Mouse (Mus musculus) forebrain, embryonic 11.5 days (tissue): ENCODE measurements around the gene Wdr72. TPM values are rescaled to one million over a fixed set of nuclear protein-coding genes. Genes with fewer than 3 reads are reported as not detected.
A peak's percentile ranks its signal among the peaks of the same experiment; 100 is the strongest.

Experiments
- ATAC-seq: fragments of 200-750 bp; cut with Nextera tagmentation; replicated peaks from 2 replicates; pipeline ENCODE4 v1.8.0; 2017; ENCODE audit warnings: moderate TSS enrichment; ENCODE audit not compliant: low FRiP score
- DNase-seq: peaks from one replicate; pipeline ENCODE4 v3.0.0-alpha.2; 2017; ENCODE audit warnings: low spot score
- H3K27ac ChIP-seq: fragments of 300-500 bp; sonication (generic); 2 replicates; pipeline ENCODE4 v1.5.1; 2014; ENCODE audit warnings: low read depth, low read length
- H3K27me3 ChIP-seq: fragments of 300-500 bp; sonication (generic); 2 replicates; pipeline ENCODE4 v1.6.1; 2014; ENCODE audit warnings: mild to moderate bottlenecking, low read length, mixed read lengths; ENCODE audit not compliant: control insufficient read depth, insufficient read depth
- H3K36me3 ChIP-seq: fragments of 300-500 bp; sonication (generic); 2 replicates; pipeline ENCODE4 v1.6.1; 2014; ENCODE audit warnings: mild to moderate bottlenecking, low read length, moderate library complexity, mixed read lengths; ENCODE audit not compliant: control insufficient read depth, insufficient read depth
- H3K4me1 ChIP-seq: fragments of 300-500 bp; sonication (generic); replicated peaks from 2 replicates; pipeline ENCODE4 v1.6.1; 2014; ENCODE audit warnings: low read length, mixed read lengths; ENCODE audit not compliant: control insufficient read depth, insufficient read depth
- H3K4me2 ChIP-seq: fragments of 300-500 bp; sonication (generic); 2 replicates; pipeline ENCODE4 v1.6.1; 2014; ENCODE audit warnings: low read depth, mild to moderate bottlenecking, low read length, moderate library complexity, mixed read lengths; ENCODE audit not compliant: severe bottlenecking
- H3K4me3 ChIP-seq: fragments of 300-500 bp; sonication (generic); 2 replicates; pipeline ENCODE4 v1.5.1; 2014; ENCODE audit warnings: low read depth, low read length
- H3K9ac ChIP-seq: fragments of 300-500 bp; sonication (generic); 2 replicates; pipeline ENCODE4 v1.6.1; 2014; ENCODE audit warnings: low read length
- H3K9me3 ChIP-seq: fragments of 300-500 bp; sonication (generic); 2 replicates; pipeline ENCODE4 v1.6.1; 2016; ENCODE audit warnings: low read length, mixed read lengths; ENCODE audit not compliant: control insufficient read depth
- WGBS: fragments of 180-500 bp; shearing (Covaris S2); extraction: QIAGEN DNeasy Blood & Tissue Kit; methylation state at CpG from one replicate; pipeline ENCODE4 v1.1.7; 2014; 5-methylcytosine and 5-hydroxymethylcytosine counted together
- polyA plus RNA-seq: library from polyadenylated mRNA; unstranded; fragments of >200 nt; fragmentation: Nextera tagmentation; extraction: Ambion mirVana; gene quantifications from 2 replicates; pipeline ENCODE4 v1.2.1, GENCODE M21; 2014

Wdr72 gene
- 0.13 and 0.23 TPM in 2 replicates for polyA plus RNA-seq

DNA sequence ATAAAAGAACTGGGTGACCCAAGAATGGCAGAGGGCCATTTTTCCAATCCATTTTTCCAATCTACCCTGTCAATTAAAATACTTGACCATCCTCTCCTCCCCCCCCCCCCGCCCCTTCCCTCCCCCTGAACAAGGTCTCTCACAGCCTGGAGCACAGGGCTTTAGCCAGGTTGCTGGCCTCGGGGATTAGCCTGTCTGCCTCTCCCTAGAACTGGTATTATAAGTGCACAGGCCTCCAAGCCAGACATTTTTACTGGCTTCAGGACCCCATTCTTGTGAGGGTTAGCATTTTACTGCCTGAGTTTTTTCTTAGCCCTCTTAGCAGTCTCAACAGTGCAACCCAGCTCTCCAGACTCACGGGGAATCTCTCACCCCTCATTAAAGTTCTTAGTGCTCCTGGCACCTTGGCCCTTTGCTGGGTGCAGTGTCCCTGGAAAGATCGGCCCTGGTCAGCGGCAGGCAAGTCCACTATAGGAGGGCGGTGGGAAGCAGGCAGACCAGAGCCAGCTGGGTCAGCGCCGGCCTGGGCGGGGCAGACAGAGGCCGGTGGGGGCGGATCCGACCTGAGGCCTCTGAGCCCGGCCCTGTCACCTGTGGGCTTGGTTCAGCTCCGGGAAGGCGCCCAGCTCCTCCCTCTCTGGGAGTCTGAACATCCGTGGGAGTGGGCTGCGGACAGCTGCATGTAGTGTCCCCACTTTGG is at the start of gene Wdr72:
Wdr72 (plus strand) TSS at position 596 of the 700 bp plus-strand sequence.
- H3K4me1 ChIP-seq, result peaks cover 5% of the 10 kb centered on the region
- H3K9me3 ChIP-seq, result no peaks in the 10 kb centered on the region
- ATAC-seq (no peak; the same call in 1 of the 2 replicates), DNase-seq (peak; percentile 55)
- H3K27me3 ChIP-seq, result no peaks in the 10 kb centered on the region
- 3% methylated on average over 16 of the region's 17 CpGs for WGBS
- no peak within 1 kb of the TSS for H3K27ac ChIP-seq
- peak within 1 kb of the TSS; percentile 43; the same call in 1 of the 2 replicates for H3K4me2 ChIP-seq
- no peak within 1 kb of the TSS; the same call in 1 of the 2 replicates for H3K4me3 ChIP-seq
- H3K36me3 ChIP-seq, result no peaks in the 10 kb centered on the region
- H3K9ac ChIP-seq, result peak within 1 kb of the TSS; percentile 24; the same call in 1 of the 2 replicates

DNA sequence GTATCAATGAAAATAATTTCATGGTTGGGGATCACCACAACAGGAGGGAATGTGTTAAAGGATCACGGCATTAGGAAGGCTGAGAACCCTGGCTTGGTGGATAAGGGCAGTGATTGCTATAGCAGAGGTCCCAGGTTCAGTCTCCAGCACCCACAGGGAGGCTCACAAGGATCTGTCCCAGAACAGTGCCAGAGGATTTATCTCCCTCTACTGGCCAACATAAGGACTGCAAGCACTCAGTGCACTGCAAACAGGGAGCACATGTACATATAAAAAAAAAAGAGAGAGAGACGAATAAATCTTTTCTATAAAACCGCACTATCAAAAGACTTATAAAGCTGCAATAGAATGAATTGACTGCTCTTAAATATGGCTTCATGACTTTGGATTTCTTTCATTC is 43.9 kb upstream of the Wdr72 start:
- H3K27ac ChIP-seq, result no peak overlapping the region
- no peak overlapping the region for H3K4me3 ChIP-seq
- ATAC-seq (no peak), DNase-seq (no peak)
- H3K36me3 ChIP-seq, result no peaks in the 10 kb centered on the region
- 83% methylated on average over 3 of the region's 3 CpGs for WGBS
- H3K9me3 ChIP-seq, result no peaks in the 10 kb centered on the region
- H3K4me1 ChIP-seq, result no peaks in the 10 kb centered on the region
- H3K27me3 ChIP-seq, result no peaks in the 10 kb centered on the region
- no peak overlapping the region for H3K4me2 ChIP-seq
- no peak overlapping the region for H3K9ac ChIP-seq

DNA sequence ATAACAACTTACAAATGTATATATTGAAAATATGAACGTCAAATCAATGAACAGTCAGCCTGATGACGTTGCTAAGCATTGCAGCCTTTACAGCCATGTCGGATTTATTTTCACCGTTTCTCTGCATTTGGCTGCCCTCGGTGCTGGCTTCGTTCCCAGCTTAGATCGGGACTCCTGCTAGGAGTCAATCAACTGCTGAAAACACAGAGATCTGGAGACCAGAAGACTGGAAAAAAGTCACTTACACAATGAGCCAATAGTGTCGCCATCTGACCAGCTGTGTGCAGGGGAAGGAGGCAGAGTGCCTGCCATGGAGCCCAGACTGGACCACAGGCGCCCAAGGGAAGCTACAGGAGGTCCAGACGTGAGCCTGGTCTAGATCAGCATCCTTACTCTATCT is 43.4 kb upstream of the Wdr72 start:
- H3K36me3 ChIP-seq, result no peaks in the 10 kb centered on the region
- no peaks in the 10 kb centered on the region for H3K27me3 ChIP-seq
- H3K4me2 ChIP-seq, result no peak overlapping the region
- no peak for DNase-seq
- H3K9me3 ChIP-seq, result no peaks in the 10 kb centered on the region
- no peak overlapping the region for H3K4me3 ChIP-seq
- no peak for ATAC-seq
- no peak overlapping the region for H3K9ac ChIP-seq
- no peak overlapping the region for H3K27ac ChIP-seq
- no peaks in the 10 kb centered on the region for H3K4me1 ChIP-seq
- 76% methylated on average over 10 of the region's 10 CpGs for WGBS

DNA sequence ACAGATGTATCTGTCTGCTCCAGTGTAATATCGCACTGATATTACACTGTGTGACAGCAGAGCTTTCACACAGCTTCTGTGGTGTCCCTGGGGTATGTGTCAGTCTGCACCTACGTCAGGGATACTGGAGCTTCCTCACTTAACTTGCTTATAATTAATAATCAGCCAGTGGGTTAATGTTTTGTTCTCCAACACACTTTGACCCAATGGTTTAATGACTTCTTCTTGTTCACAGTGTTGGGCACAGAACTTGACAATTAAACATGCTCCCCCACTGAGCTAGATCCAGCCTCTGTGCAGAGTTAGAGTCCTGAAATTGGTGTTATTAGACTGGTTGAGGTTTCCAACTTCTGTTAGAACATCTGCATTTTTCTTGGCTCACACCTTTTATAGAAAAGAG is 34.2 kb upstream of the Wdr72 start:
- Histone ChIP-seq H3K9me3 (no peaks in the 10 kb centered on the region), H3K4me1 (no peaks in the 10 kb centered on the region), H3K27ac (no peak overlapping the region), H3K36me3 (no peaks in the 10 kb centered on the region), H3K4me3 (no peak overlapping the region), H3K9ac (no peak overlapping the region), H3K27me3 (no peaks in the 10 kb centered on the region), H3K4me2 (no peak overlapping the region)
- no peak for ATAC-seq
- 81% methylated on average over 2 of the region's 2 CpGs for WGBS
- DNase-seq, result no peak

DNA sequence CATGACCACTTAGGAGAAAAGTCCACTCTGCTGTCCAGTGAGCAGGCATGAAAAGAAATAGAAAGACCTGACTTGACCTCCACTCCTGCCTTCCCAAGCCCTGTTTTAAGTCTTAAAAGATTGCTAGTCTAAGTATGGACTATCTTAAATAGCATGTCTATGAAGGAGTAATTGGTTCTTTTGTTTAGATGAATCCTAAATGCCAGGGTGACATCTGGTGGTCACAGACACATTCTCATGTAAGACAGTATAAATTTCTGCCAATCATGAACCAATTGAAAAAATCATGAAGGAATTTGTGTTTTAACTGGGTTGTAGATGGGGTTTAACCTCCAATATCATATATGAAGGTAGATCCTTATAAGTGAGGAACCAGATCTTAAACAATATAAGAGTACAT is 31.7 kb upstream of the Wdr72 start:
- H3K4me3 ChIP-seq, result no peak overlapping the region
- no peaks in the 10 kb centered on the region for H3K27me3 ChIP-seq
- no peaks in the 10 kb centered on the region for H3K4me1 ChIP-seq
- H3K27ac ChIP-seq, result no peak overlapping the region
- no peaks in the 10 kb centered on the region for H3K9me3 ChIP-seq
- H3K9ac ChIP-seq, result no peak overlapping the region
- no peak for ATAC-seq
- no peak for DNase-seq
- no peak overlapping the region for H3K4me2 ChIP-seq
- H3K36me3 ChIP-seq, result no peaks in the 10 kb centered on the region

DNA sequence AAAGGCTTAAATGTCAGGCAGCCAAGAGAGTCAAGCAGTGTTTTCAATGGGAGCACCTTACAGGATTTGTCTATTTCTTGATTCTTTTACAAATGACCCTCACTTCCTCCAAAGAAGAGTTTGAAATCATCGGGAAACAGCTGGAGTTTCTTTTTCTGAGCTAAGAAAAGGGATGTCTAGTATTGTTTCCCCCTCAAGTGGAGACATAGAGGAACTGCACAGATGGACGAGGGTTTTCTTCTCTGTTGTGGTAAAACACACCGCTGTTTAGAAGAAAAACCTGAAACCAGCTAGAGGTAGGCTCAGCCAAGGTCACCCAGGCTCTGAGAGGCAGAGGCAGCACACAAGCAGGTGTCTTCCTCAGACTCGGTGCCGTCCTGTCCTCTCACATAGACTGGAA is 29.9 kb upstream of the Wdr72 start:
- WGBS, result 37% methylated on average over 5 of the region's 5 CpGs
- H3K9me3 ChIP-seq, result no peaks in the 10 kb centered on the region
- no peak overlapping the region for H3K27ac ChIP-seq
- H3K27me3 ChIP-seq, result no peaks in the 10 kb centered on the region
- no peak overlapping the region for H3K4me3 ChIP-seq
- H3K4me2 ChIP-seq, result no peak overlapping the region
- ATAC-seq, result no peak
- no peaks in the 10 kb centered on the region for H3K36me3 ChIP-seq
- no peak for DNase-seq
- H3K4me1 ChIP-seq, result no peaks in the 10 kb centered on the region
- H3K9ac ChIP-seq, result no peak overlapping the region

DNA sequence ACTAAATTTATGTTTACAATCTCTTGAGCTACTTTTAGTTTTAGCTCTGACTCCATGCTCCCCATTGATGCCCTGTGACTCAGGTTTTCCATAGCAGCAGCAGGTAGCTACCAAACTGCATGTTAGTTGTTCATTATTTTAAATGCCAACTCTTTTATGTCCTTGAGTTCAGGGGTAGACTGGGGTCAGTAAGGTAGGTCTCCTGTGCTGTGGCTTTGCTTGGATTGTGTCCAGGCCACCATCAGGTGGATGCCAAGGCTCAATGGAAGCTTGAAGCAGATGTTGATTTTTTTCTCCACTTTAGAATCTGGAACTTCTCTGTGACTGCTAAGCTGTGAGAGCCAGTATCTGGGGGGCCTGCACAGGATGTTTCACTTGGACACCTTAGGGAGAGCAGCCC is 8.6 kb upstream of the Wdr72 start:
- Histone ChIP-seq H3K36me3 (no peaks in the 10 kb centered on the region), H3K9ac (no peak overlapping the region), H3K27ac (no peak overlapping the region), H3K4me2 (no peak overlapping the region), H3K9me3 (no peaks in the 10 kb centered on the region; the same call in 1 of the 2 replicates), H3K27me3 (no peaks in the 10 kb centered on the region), H3K4me3 (no peak overlapping the region), H3K4me1 (no peaks in the 10 kb centered on the region)
- ATAC-seq, result no peak
- no peak for DNase-seq

DNA sequence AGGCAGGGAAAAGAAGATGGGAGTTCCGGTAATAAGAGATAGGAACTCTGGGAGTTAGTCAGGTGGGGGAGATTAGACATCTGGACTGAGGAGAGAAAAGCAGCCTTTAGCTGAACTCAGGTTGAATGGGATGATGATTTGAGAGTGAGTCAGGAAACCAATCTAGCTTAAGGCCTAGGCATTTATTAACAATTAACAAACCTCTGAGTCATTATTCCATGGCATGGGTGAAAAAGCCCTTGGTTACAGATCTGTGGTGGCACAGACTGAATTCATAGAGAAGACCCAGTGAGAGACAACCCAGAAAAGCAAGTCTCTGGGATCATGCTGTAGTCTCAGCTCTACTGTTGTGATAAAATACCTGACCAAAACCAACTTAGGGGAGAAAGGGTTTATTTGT is 7.5 kb upstream of the Wdr72 start:
- H3K4me2 ChIP-seq, result no peak overlapping the region
- no peak for DNase-seq
- H3K27me3 ChIP-seq, result no peaks in the 10 kb centered on the region
- no peak overlapping the region for H3K9ac ChIP-seq
- no peaks in the 10 kb centered on the region for H3K36me3 ChIP-seq
- no peak overlapping the region for H3K4me3 ChIP-seq
- WGBS, result 85% methylated on average over 1 of the region's 1 CpGs
- no peak overlapping the region for H3K27ac ChIP-seq
- ATAC-seq, result no peak
- H3K4me1 ChIP-seq, result no peaks in the 10 kb centered on the region
- H3K9me3 ChIP-seq, result no peaks in the 10 kb centered on the region; the same call in 1 of the 2 replicates

DNA sequence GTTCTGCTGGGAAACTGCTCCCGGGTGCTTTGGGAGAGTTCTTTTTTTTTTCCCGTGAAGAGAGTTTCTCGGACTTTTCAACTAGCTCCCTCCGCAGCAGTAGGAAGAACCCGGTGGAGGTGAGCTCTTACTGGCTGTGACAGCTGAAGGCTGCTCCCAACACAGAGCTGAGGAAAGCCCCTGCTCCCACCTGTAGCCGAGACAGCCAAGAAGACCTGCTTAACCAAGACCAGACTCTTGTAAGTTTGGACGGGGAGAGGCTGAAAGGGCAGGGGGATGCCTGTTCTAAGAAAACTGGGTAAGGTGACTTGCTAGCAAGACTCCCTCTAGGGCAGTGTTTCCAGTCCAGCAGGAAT is 283 bp downstream of the Wdr72 start:
- ATAC-seq (no peak), DNase-seq (no peak)
- H3K36me3 ChIP-seq, result no peaks in the 10 kb centered on the region
- H3K9ac ChIP-seq, result peak overlapping the region; percentile 24; the same call in 1 of the 2 replicates
- H3K9me3 ChIP-seq, result no peaks in the 10 kb centered on the region
- peak overlapping the region; percentile 43; the same call in 1 of the 2 replicates for H3K4me2 ChIP-seq
- H3K4me1 ChIP-seq, result peaks cover 5% of the 10 kb centered on the region
- no peak overlapping the region for H3K27ac ChIP-seq
- WGBS, result 4% methylated on average over 7 of the region's 7 CpGs
- H3K27me3 ChIP-seq, result no peaks in the 10 kb centered on the region
- H3K4me3 ChIP-seq, result no peak overlapping the region; the same call in 1 of the 2 replicates
